ENCODE assay signal across 7 mouse cellular contexts in genomic region chr5:140764921-140765613, GRCm38 (mm10). TPM values are rescaled to one million over a fixed set of nuclear protein-coding genes. Genes with fewer than 3 reads are reported as not detected.
DNase-seq lines count a peak whose midpoint lies in the region; ATAC-seq and TF ChIP-seq lines count a peak whose summit lies in the region.

No protein-coding gene starts in this region.

- 76% methylated on average over 6 of the region's 6 CpGs for WGBS in hindbrain, postnatal 0 days
- 34% methylated on average over 6 of the region's 6 CpGs for WGBS in liver, postnatal 0 days (ENCODE audit: insufficient replicate concordance)

- no peak overlapping the region for H3K9ac ChIP-seq in hindbrain, postnatal 0 days (replicated peaks; ENCODE audit: low read length)
- H3K9ac ChIP-seq in liver, postnatal 0 days (replicated peaks), result no peak overlapping the region

- TF ChIP-seq CTCF in hindbrain, postnatal 0 days (IDR thresholded peaks at IDR 0.05; ENCODE audit: low read depth), result no peak
- no peak for TF ChIP-seq CTCF in liver, postnatal 0 days (IDR thresholded peaks at IDR 0.05; ENCODE audit: low read depth)

- H3K27ac ChIP-seq in brown adipose tissue, adult 24 weeks (replicated peaks; ENCODE audit: low read depth, low read length), result peak overlapping the region; percentile 92
- H3K27ac ChIP-seq in hindbrain, postnatal 0 days, result 0 out of 2 replicates have a peak overlapping the region, but pooled peaks have one; percentile 26
- peak overlapping the region; percentile 77 for H3K27ac ChIP-seq in liver, postnatal 0 days (ENCODE audit: low read depth)

- peaks cover 11% of the 10 kb centered on the region; the same call in 1 of the 2 replicates for H3K36me3 ChIP-seq in hindbrain, postnatal 0 days (ENCODE audit: insufficient read depth, low read length)
- H3K36me3 ChIP-seq in liver, postnatal 0 days (replicated peaks; ENCODE audit: insufficient read depth, low read length), result peaks cover 17% of the 10 kb centered on the region

- H3K4me1 ChIP-seq in brown adipose tissue, adult 24 weeks (ENCODE audit: control insufficient read depth, insufficient read depth, insufficient read length, low read length), result peaks cover 42% of the 10 kb centered on the region
- H3K4me1 ChIP-seq in hindbrain, postnatal 0 days (ENCODE audit: insufficient read depth, low read length), result peaks cover 25% of the 10 kb centered on the region
- peaks cover 20% of the 10 kb centered on the region for H3K4me1 ChIP-seq in liver, postnatal 0 days (ENCODE audit: insufficient read depth)

- no peak for TF ChIP-seq EP300 in liver, postnatal 0 days (IDR thresholded peaks at IDR 0.05; ENCODE audit: low read depth)

- H3K4me2 ChIP-seq in hindbrain, postnatal 0 days (ENCODE audit: low read depth, low read length), result no peak overlapping the region
- H3K4me2 ChIP-seq in liver, postnatal 0 days (ENCODE audit: low read depth, low read length), result no peak overlapping the region

- no peak for ATAC-seq in hindbrain, postnatal 0 days
- peak; percentile 65 for ATAC-seq in liver, postnatal 0 days

- no peaks in the 10 kb centered on the region for H3K27me3 ChIP-seq in hindbrain, postnatal 0 days (ENCODE audit: insufficient read depth, low read length)
- no peaks in the 10 kb centered on the region for H3K27me3 ChIP-seq in liver, postnatal 0 days (ENCODE audit: insufficient read depth, low read length)

- peak; percentile 47 for DNase-seq in adrenal gland, postnatal 14 days
- no peak for DNase-seq in hindbrain, postnatal 0 days (ENCODE audit: low spot score)
- DNase-seq in liver, postnatal 0 days, result no peak
- no peak for DNase-seq in cerebellum, adult 11 months
- no peak for DNase-seq in left cerebral cortex, adult 11 months (ENCODE audit: low spot score)
- DNase-seq in gastrocnemius, postnatal 10 days, result no peak

- H3K9me3 ChIP-seq in hindbrain, postnatal 0 days (ENCODE audit: low read length), result no peaks in the 10 kb centered on the region
- no peaks in the 10 kb centered on the region for H3K9me3 ChIP-seq in liver, postnatal 0 days (ENCODE audit: low read length)

- H3K4me3 ChIP-seq in brown adipose tissue, adult 24 weeks (ENCODE audit: insufficient read depth, low read depth, low read length), result no peak overlapping the region
- H3K4me3 ChIP-seq in hindbrain, postnatal 0 days (ENCODE audit: low read length), result no peak overlapping the region
- no peak overlapping the region for H3K4me3 ChIP-seq in liver, postnatal 0 days (ENCODE audit: low read depth, low read length)

RNA-seq across cellular contexts. Expression of gene Amz1, which starts 41.1 kb away (rescaled TPM):
- total RNA-seq in adrenal gland, postnatal 14 days (2021), result 0.53 and 0.85 TPM in 2 replicates
- 0.63 TPM in 1 of 2 replicates, not detected in the other for polyA plus RNA-seq in brown adipose tissue, adult 24 weeks (2012; ENCODE audit: insufficient read depth, insufficient read length, missing spikeins)
- total RNA-seq in hindbrain, postnatal 0 days (2014; rRNA removed), result 11.8 and 12.6 TPM in 2 replicates
- 9.4 and 9.7 TPM in 2 replicates for polyA plus RNA-seq in hindbrain, postnatal 0 days (2015; fragmentation: Nextera tagmentation; extraction: Ambion mirVana)
- polyA plus RNA-seq in liver, postnatal 0 days (2015; fragmentation: Nextera tagmentation; extraction: Ambion mirVana), result 2.1 and 2.2 TPM in 2 replicates
- total RNA-seq in gastrocnemius, postnatal 10 days (2021), result 1 to 10 TPM in 1 of 2 experiments, under 1 TPM in 1; 0.45 to 1.1 TPM

Comparison
In these comparisons a context has a peak if more than half of its experiments do, and no peak if none do; other contexts are left out.
1. H3K27ac ChIP-seq: peak in every context shown above with its lines; median percentile 92 in brown adipose tissue, adult 24 weeks; 77 in liver, postnatal 0 days; 26 in hindbrain, postnatal 0 days.